Mouse (Mus musculus) liver, adult 2 months (tissue): Measurements from ENCODE around the gene Clptm1l. TPM values are rescaled to one million over a fixed set of nuclear protein-coding genes. Genes with fewer than 3 reads are reported as not detected.

Source experiments
- DNase-seq: peaks from one replicate; pipeline ENCODE4 v3.0.0-alpha.2; 2011; ENCODE audit warnings: low read depth, low spot score; ENCODE audit errors: extremely low read depth
- H3K27ac ChIP-seq: fragments of 200-500 bp; replicated peaks from 2 replicates; pipeline ENCODE4 v1.5.1; 2012; ENCODE audit warnings: low read depth, mild to moderate bottlenecking, control low read depth, inconsistent platforms, low read length; ENCODE audit not compliant: insufficient read depth
- H3K27me3 ChIP-seq: fragments of 200-500 bp; 2 replicates; pipeline ENCODE4 v1.6.1; 2012; ENCODE audit warnings: mild to moderate bottlenecking, moderate library complexity, low read length, inconsistent platforms; ENCODE audit not compliant: control insufficient read depth, insufficient read depth
- H3K36me3 ChIP-seq: fragments of 200-500 bp; 2 replicates; pipeline ENCODE4 v1.6.1; 2012; ENCODE audit warnings: low read length, inconsistent platforms; ENCODE audit not compliant: control insufficient read depth, insufficient read depth
- H3K4me1 ChIP-seq: fragments of 200-500 bp; 2 replicates; pipeline ENCODE4 v1.6.1; 2011; ENCODE audit warnings: low read length; ENCODE audit not compliant: control insufficient read depth, insufficient read depth
- H3K4me3 ChIP-seq: fragments of 200-500 bp; 2 replicates; pipeline ENCODE4 v1.5.1; 2011; ENCODE audit warnings: low read depth, mild to moderate bottlenecking, control low read depth, low read length, moderate library complexity; ENCODE audit not compliant: insufficient read depth
- H3K79me2 ChIP-seq: fragments of 200-500 bp; 2 replicates; pipeline ENCODE4 v1.6.1; 2012; ENCODE audit warnings: inconsistent platforms, mild to moderate bottlenecking, low read length, moderate library complexity; ENCODE audit not compliant: control insufficient read depth, insufficient read depth
- H3K9ac ChIP-seq: fragments of 200-500 bp; 2 replicates; pipeline ENCODE4 v1.6.1; 2012; ENCODE audit warnings: low read depth, mild to moderate bottlenecking, control low read depth, inconsistent platforms, low read length
- CTCF ChIP-seq: fragments of 200-500 bp; IDR thresholded peaks from 2 replicates; pipeline ENCODE4 v1.5.1; 2011; ENCODE audit warnings: low read depth, low read length, control low read depth
- POLR2A ChIP-seq: fragments of 200-500 bp; IDR thresholded peaks from 2 replicates; pipeline ENCODE4 v1.6.1; 2011; ENCODE audit warnings: low read length, control low read depth; ENCODE audit not compliant: insufficient read depth; ENCODE audit errors: extremely low read depth
- WGBS: fragments of 180-500 bp; shearing (Covaris S2); methylation state at CpG from one replicate; pipeline ENCODE4 v1.1.7; 2018; 5-methylcytosine and 5-hydroxymethylcytosine counted together
- polyA plus RNA-seq: library from polyadenylated mRNA; depleted of rRNA; stranded (reverse); fragments of >200 nt; gene quantifications from 2 replicates; pipeline ENCODE4 v1.2.3, GENCODE M21; 2012; rRNA removed
- total RNA-seq: library from RNA; depleted of rRNA; stranded (reverse); fragments of >200 nt; gene quantifications from 2 replicates; pipeline ENCODE4 v1.2.3, GENCODE M21; 2014; rRNA removed

Gene Clptm1l
- total and polyA plus RNA-seq, 2 experiments = 95.1 to 138 TPM

DNA sequence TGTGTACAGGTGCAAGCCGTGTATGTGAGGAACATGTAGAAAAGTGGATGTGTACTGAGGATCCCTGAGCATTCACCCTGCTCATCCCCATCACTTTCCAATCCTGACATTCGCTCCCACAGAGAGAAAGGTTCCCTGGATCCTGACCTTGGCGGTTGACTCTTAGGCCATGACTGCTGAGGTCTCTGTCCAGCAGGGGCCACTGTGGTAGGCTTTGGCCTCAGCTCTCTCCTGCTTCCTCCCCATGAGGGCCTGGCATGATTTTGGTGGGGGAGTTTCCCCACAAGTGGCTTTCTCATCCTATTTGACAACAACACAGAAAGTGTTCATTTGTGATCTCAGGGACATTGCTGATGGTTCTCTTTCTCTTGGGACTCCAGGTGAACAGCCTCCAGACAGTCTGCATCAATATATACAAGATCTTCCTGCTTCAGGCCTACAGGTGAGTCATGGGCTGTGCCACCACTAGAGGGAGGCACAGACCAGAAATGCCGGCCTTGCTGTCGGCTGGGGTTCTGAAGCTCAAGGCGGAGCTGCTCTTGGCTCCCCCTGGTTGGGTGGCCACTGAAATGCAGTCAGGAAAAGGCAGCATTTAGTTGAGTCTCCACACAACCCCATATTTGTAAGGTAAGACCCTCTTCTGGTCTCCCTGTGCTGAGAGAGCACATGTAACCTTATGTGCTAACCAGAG lies 42.7 kb downstream of the Clptm1l start:
- Histone ChIP-seq H3K27me3 (no peaks in the 10 kb centered on the region), H3K4me1 (no peaks in the 10 kb centered on the region), H3K9ac (no peak overlapping the region), H3K4me3 (no peak overlapping the region), H3K27ac (no peak overlapping the region), H3K79me2 (no peaks in the 10 kb centered on the region), H3K36me3 (no peaks in the 10 kb centered on the region)
- DNase-seq = no peak
- 46% methylated on average over 6 of the region's 6 CpGs for WGBS
- TF ChIP-seq CTCF (peak; percentile 75), POLR2A (no peak)

DNA sequence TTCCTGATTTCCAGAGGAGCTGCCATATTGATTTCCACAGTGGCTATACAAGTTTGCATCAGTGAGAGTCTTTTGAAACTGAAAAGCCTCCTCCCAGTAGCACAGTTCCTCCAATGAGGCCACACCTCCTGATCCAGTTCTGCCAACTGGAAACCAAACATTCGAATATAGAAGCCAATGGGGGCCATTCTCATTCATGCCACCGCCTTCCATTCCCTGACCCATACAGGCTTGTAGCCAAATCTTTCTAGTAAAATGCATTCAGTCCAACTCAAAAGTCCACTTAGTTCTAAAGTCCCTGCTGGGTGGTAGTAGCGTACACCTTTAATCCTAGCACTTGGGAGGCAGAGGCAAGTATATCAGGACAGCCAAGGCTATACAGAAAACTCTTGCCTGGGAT lies 49.5 kb downstream of the Clptm1l start:
- Histone ChIP-seq H3K4me1 (no peaks in the 10 kb centered on the region), H3K36me3 (no peaks in the 10 kb centered on the region), H3K4me3 (no peak overlapping the region), H3K79me2 (no peaks in the 10 kb centered on the region), H3K9ac (no peak overlapping the region), H3K27ac (no peak overlapping the region), H3K27me3 (no peaks in the 10 kb centered on the region)
- WGBS = 33% methylated on average over 3 of the region's 3 CpGs
- DNase-seq = peak; percentile 72
- no peak for TF ChIP-seq CTCF
- no peak for TF ChIP-seq POLR2A

DNA sequence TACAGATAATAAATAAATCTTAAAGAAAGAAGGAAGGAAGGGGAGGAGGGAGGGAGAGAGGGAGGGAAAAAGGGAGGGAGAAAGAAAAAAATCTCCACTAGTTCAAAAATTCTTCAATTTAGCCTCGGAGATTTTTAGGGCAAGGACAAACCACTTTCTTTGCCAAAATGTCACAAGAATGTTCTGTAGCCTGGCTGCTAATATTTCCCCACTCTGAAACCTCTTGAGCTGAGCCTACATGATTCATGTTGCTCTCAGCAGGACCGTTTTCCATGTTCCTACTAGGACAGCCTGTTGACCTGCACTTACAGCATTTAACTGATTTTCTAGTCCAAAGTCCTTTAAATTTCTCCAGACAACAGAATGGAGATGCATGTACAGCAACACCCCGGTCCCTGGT lies 51.2 kb downstream of the Clptm1l start:
- Histone ChIP-seq H3K36me3 (no peaks in the 10 kb centered on the region), H3K4me1 (no peaks in the 10 kb centered on the region), H3K9ac (no peak overlapping the region), H3K79me2 (no peaks in the 10 kb centered on the region), H3K4me3 (no peak overlapping the region), H3K27ac (no peak overlapping the region), H3K27me3 (no peaks in the 10 kb centered on the region)
- 60% methylated on average over 3 of the region's 3 CpGs for WGBS
- no peak for DNase-seq
- no peak for TF ChIP-seq POLR2A
- no peak for TF ChIP-seq CTCF

DNA sequence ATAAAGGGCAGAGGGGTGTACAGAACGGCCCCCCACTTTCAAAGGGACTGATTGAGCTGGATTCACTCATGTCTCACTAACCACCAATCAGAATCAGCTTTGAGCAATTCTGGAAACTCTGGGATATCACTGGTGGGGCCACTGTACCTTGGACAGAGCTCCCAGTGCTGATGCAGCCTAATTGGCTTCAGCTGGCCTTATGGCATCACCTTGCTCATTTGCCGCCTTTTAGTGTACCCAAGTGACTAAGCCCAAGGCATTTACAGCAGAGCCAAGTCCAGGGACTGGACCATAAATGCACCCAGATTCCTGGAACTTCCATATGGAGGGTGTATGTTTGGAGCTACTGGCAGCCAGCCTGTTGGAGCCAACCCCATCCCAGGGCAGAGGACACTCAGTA lies 55.1 kb downstream of the Clptm1l start:
- Histone ChIP-seq H3K36me3 (no peaks in the 10 kb centered on the region), H3K27me3 (no peaks in the 10 kb centered on the region), H3K4me1 (no peaks in the 10 kb centered on the region), H3K79me2 (no peaks in the 10 kb centered on the region), H3K9ac (no peak overlapping the region), H3K4me3 (no peak overlapping the region), H3K27ac (no peak overlapping the region)
- no peak for TF ChIP-seq CTCF
- TF ChIP-seq POLR2A = no peak
- WGBS = 55% methylated on average over 2 of the region's 2 CpGs
- no peak for DNase-seq

DNA sequence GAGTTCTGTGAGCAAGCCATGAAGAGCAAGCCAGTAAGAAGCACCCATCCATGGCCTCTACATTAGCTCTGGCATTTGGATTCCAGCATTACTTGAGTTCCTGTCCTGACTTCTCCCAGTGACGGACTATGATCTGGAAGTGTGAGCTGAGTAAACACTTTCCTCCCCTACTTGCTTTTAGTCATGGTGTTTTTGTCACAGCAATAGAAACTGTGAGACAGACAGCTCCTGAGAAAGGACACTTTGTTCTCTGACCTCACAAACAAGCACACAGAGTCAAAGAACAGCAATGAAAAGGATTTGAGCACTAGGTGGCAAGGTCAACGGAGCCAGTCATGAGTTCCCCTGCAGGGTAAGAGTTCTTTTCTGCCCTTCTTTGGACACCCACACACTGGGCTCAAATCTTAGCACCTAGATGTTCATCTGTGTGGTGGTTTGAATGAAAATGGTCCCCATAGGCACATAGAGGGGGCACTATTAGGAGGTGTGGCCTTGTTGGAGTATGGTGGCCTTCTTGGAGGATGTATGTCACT lies 56.4 kb downstream of the Clptm1l start:
- Histone ChIP-seq H3K9ac (no peak overlapping the region), H3K36me3 (no peaks in the 10 kb centered on the region), H3K4me1 (no peaks in the 10 kb centered on the region), H3K4me3 (no peak overlapping the region), H3K27me3 (no peaks in the 10 kb centered on the region), H3K27ac (no peak overlapping the region), H3K79me2 (no peaks in the 10 kb centered on the region)
- 85% methylated on average over 2 of the region's 2 CpGs for WGBS
- DNase-seq = no peak
- no peak for TF ChIP-seq CTCF
- no peak for TF ChIP-seq POLR2A

Other genes starting within 250 kb of the Clptm1l start
- 2.8 and 2.9 TPM in 2 replicates for gene Lpcat1, start 136.8 kb upstream of the Clptm1l start, total RNA-seq
- gene Lpcat1, start 136.8 kb upstream of the Clptm1l start, polyA plus RNA-seq = 2.2 and 2.5 TPM in 2 replicates
- gene Slc6a3, start 67.3 kb upstream of the Clptm1l start, total RNA-seq = not detected in 2 replicates
- gene Slc6a3, start 67.3 kb upstream of the Clptm1l start, polyA plus RNA-seq = not detected in 2 replicates
- 7.0 and 8.5 TPM in 2 replicates for gene Tert, start 22.9 kb downstream of the Clptm1l start, total RNA-seq
- gene Tert, start 22.9 kb downstream of the Clptm1l start, polyA plus RNA-seq = 13.1 and 16.5 TPM in 2 replicates
- not detected in 2 replicates for gene Slc6a18, start 74.0 kb downstream of the Clptm1l start, total RNA-seq
- gene Slc6a18, start 74.0 kb downstream of the Clptm1l start, polyA plus RNA-seq = 0.15 TPM in 1 of 2 replicates, not detected in the other
- gene Slc6a19, start 100.9 kb downstream of the Clptm1l start, total RNA-seq = 0.13 and 0.28 TPM in 2 replicates
- 0.31 and 0.33 TPM in 2 replicates for gene Slc6a19, start 100.9 kb downstream of the Clptm1l start, polyA plus RNA-seq
- 38.0 and 48.6 TPM in 2 replicates for gene Slc12a7, start 129.1 kb downstream of the Clptm1l start, total RNA-seq
- 69.9 and 91.0 TPM in 2 replicates for gene Slc12a7, start 129.1 kb downstream of the Clptm1l start, polyA plus RNA-seq
- gene Nkd2, start 243.6 kb downstream of the Clptm1l start, total RNA-seq = 0.09 and 0.34 TPM in 2 replicates
- gene Nkd2, start 243.6 kb downstream of the Clptm1l start, polyA plus RNA-seq = 0.34 and 0.83 TPM in 2 replicates